Mouse (Mus musculus) liver, adult 2 months (tissue): Measurements from ENCODE around the gene Ube2b. TPM values are rescaled to one million over a fixed set of nuclear protein-coding genes. Genes with fewer than 3 reads are reported as not detected.
A peak's percentile ranks its signal among the peaks of the same experiment; 100 is the strongest.

Source experiments
- DNase-seq: peaks from one replicate; pipeline ENCODE4 v3.0.0-alpha.2; 2011; ENCODE audit warnings: low read depth, low spot score; ENCODE audit errors: extremely low read depth
- H3K27ac ChIP-seq: fragments of 200-500 bp; replicated peaks from 2 replicates; pipeline ENCODE4 v1.5.1; 2012; ENCODE audit warnings: low read depth, mild to moderate bottlenecking, control low read depth, inconsistent platforms, low read length; ENCODE audit not compliant: insufficient read depth
- H3K27me3 ChIP-seq: fragments of 200-500 bp; 2 replicates; pipeline ENCODE4 v1.6.1; 2012; ENCODE audit warnings: mild to moderate bottlenecking, moderate library complexity, low read length, inconsistent platforms; ENCODE audit not compliant: control insufficient read depth, insufficient read depth
- H3K36me3 ChIP-seq: fragments of 200-500 bp; 2 replicates; pipeline ENCODE4 v1.6.1; 2012; ENCODE audit warnings: low read length, inconsistent platforms; ENCODE audit not compliant: control insufficient read depth, insufficient read depth
- H3K4me1 ChIP-seq: fragments of 200-500 bp; 2 replicates; pipeline ENCODE4 v1.6.1; 2011; ENCODE audit warnings: low read length; ENCODE audit not compliant: control insufficient read depth, insufficient read depth
- H3K4me3 ChIP-seq: fragments of 200-500 bp; 2 replicates; pipeline ENCODE4 v1.5.1; 2011; ENCODE audit warnings: low read depth, mild to moderate bottlenecking, control low read depth, low read length, moderate library complexity; ENCODE audit not compliant: insufficient read depth
- H3K79me2 ChIP-seq: fragments of 200-500 bp; 2 replicates; pipeline ENCODE4 v1.6.1; 2012; ENCODE audit warnings: inconsistent platforms, mild to moderate bottlenecking, low read length, moderate library complexity; ENCODE audit not compliant: control insufficient read depth, insufficient read depth
- H3K9ac ChIP-seq: fragments of 200-500 bp; 2 replicates; pipeline ENCODE4 v1.6.1; 2012; ENCODE audit warnings: low read depth, mild to moderate bottlenecking, control low read depth, inconsistent platforms, low read length
- CTCF ChIP-seq: fragments of 200-500 bp; IDR thresholded peaks from 2 replicates; pipeline ENCODE4 v1.5.1; 2011; ENCODE audit warnings: low read depth, low read length, control low read depth
- POLR2A ChIP-seq: fragments of 200-500 bp; IDR thresholded peaks from 2 replicates; pipeline ENCODE4 v1.6.1; 2011; ENCODE audit warnings: low read length, control low read depth; ENCODE audit not compliant: insufficient read depth; ENCODE audit errors: extremely low read depth
- whole genome bisulfite sequencing: fragments of 180-500 bp; shearing (Covaris S2); methylation state at CpG from one replicate; pipeline ENCODE4 v1.1.7; 2018; 5-methylcytosine and 5-hydroxymethylcytosine counted together
- polyA plus RNA-seq: library from polyadenylated mRNA; depleted of rRNA; stranded (reverse); fragments of >200 nt; gene quantifications from 2 replicates; pipeline ENCODE4 v1.2.3, GENCODE M21; 2012
- total RNA-seq: library from RNA; depleted of rRNA; stranded (reverse); fragments of >200 nt; gene quantifications from 2 replicates; pipeline ENCODE4 v1.2.3, GENCODE M21; 2014

Gene Ube2b
- total and polyA plus RNA-seq, 2 experiments = 50.2 to 107 TPM

- no peak for TF ChIP-seq CTCF
- TF ChIP-seq POLR2A = 0 out of 2 replicates have a peak, but pooled peaks have one; percentile 37
- Histone ChIP-seq H3K79me2 (peaks cover 10% of the 10 kb centered on the region; the same call in 1 of the 2 replicates), H3K27ac (peak within 1 kb of the TSS; percentile 93), H3K4me1 (peaks cover 9% of the 10 kb centered on the region; the same call in 1 of the 2 replicates), H3K9ac (peak within 1 kb of the TSS; percentile 72), H3K36me3 (no peaks in the 10 kb centered on the region), H3K4me3 (peak within 1 kb of the TSS; percentile 59), H3K27me3 (no peaks in the 10 kb centered on the region)
- WGBS = under 1% methylated on average over 51 of the region's 51 CpGs
- DNase-seq = peak; percentile 95
These were observed 3.4 kb upstream of the Ube2b start, which contains the start of gene Cdkl3 for GRCm38 (mm10) chr11:52003772-52004528. Gene Cdkl3 (plus strand): TSS chr11:52004221.

GRCm38 (mm10) chr11:52003505-52003771 is 2.9 kb upstream of the Ube2b start:
- Histone ChIP-seq H3K27ac (peak overlapping the region; percentile 93), H3K4me3 (peak overlapping the region; percentile 58), H3K9ac (peak overlapping the region; percentile 72), H3K79me2 (peaks cover 12% of the 10 kb centered on the region; the same call in 1 of the 2 replicates), H3K4me1 (peaks cover 9% of the 10 kb centered on the region; the same call in 1 of the 2 replicates), H3K27me3 (no peaks in the 10 kb centered on the region), H3K36me3 (no peaks in the 10 kb centered on the region)
- no peak for DNase-seq
- TF ChIP-seq POLR2A = no peak
- no peak for TF ChIP-seq CTCF
- 6% methylated on average over 4 of the region's 4 CpGs for WGBS

- Histone ChIP-seq H3K27ac (peak overlapping the region; percentile 93), H3K4me3 (no peak overlapping the region), H3K79me2 (peaks cover 12% of the 10 kb centered on the region; the same call in 1 of the 2 replicates), H3K27me3 (no peaks in the 10 kb centered on the region), H3K4me1 (peaks cover 13% of the 10 kb centered on the region; the same call in 1 of the 2 replicates), H3K36me3 (no peaks in the 10 kb centered on the region), H3K9ac (peak overlapping the region; percentile 72; the same call in 1 of the 2 replicates)
- TF ChIP-seq CTCF = no peak
- TF ChIP-seq POLR2A = no peak
- 62% methylated on average over 13 of the region's 13 CpGs for WGBS
- DNase-seq = peak; percentile 63
These were observed 2.4 kb upstream of the Ube2b start for GRCm38 (mm10) chr11:52002842-52003504.

- Histone ChIP-seq H3K4me3 (no peak overlapping the region), H3K9ac (no peak overlapping the region), H3K36me3 (peaks cover 10% of the 10 kb centered on the region), H3K27ac (no peak overlapping the region), H3K4me1 (peaks cover 21% of the 10 kb centered on the region), H3K79me2 (peaks cover 20% of the 10 kb centered on the region; the same call in 1 of the 2 replicates), H3K27me3 (no peaks in the 10 kb centered on the region)
- TF ChIP-seq CTCF (no peak), POLR2A (no peak)
- WGBS = 95% methylated on average over 8 of the region's 8 CpGs
- DNase-seq = no peak
These were observed 1.3 kb upstream of the Ube2b start for GRCm38 (mm10) chr11:52001861-52002260.

- Histone ChIP-seq H3K4me3 (no peak overlapping the region), H3K36me3 (peaks cover 14% of the 10 kb centered on the region), H3K27ac (no peak overlapping the region), H3K9ac (no peak overlapping the region), H3K27me3 (no peaks in the 10 kb centered on the region), H3K79me2 (peaks cover 23% of the 10 kb centered on the region; the same call in 1 of the 2 replicates), H3K4me1 (peaks cover 21% of the 10 kb centered on the region)
- TF ChIP-seq POLR2A = no peak
- no peak for TF ChIP-seq CTCF
- DNase-seq = no peak
- WGBS = 80% methylated on average over 10 of the region's 10 CpGs
These were observed 779 bp upstream of the Ube2b start for GRCm38 (mm10) chr11:52001341-52001740.

GRCm38 (mm10) chr11:51999611-52000289 is 812 bp downstream of the Ube2b start:
- H3K4me1 ChIP-seq = peaks cover 18% of the 10 kb centered on the region
- TF ChIP-seq POLR2A (peak; percentile 41; the same call in 1 of the 2 replicates), CTCF (no peak)
- DNase-seq = peak; percentile 78

More at GRCm38 (mm10) chr11:51999611-52000289, 812 bp downstream of the Ube2b start:
- under 1% methylated on average over 29 of the region's 29 CpGs for WGBS
- peaks cover 26% of the 10 kb centered on the region; the same call in 1 of the 2 replicates for H3K79me2 ChIP-seq
- H3K27me3 ChIP-seq = no peaks in the 10 kb centered on the region
- peak overlapping the region; percentile 79 for H3K4me3 ChIP-seq
- peaks cover 29% of the 10 kb centered on the region for H3K36me3 ChIP-seq
- H3K27ac ChIP-seq = peak overlapping the region; percentile 98
- H3K9ac ChIP-seq = peak overlapping the region; percentile 94
